Mouse (Mus musculus) spleen, postnatal 10 days (tissue): ENCODE data around the gene Bola3.

ENCODE experiments used
- DNase-seq, 2 experiments: peaks; one replicate each; pipeline ENCODE4 v3.0.0; 2021 to 2022; ENCODE audit warnings: low spot score in 2 of 2

Bola3 gene

DNA sequence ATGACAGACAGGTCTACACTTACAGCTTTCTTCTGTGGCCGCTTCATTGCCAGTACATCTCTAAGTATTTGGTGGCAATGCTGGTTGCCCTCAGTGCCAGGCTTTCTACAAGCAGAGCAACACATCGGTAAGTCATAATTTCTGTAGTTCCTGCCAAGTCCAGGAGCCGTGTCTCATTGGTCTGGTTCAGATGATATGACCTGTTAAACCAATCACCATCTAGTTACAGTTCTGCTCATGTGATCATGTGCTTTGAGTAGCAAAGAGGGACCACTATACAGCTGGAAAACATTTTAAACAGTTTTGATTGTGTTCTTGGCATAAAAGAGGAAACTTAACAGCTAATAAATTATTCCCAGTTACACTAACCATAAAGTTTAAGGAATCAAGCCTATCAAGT lies 1.0 kb upstream of the Bola3 start:
- DNase-seq: no peak

DNA sequence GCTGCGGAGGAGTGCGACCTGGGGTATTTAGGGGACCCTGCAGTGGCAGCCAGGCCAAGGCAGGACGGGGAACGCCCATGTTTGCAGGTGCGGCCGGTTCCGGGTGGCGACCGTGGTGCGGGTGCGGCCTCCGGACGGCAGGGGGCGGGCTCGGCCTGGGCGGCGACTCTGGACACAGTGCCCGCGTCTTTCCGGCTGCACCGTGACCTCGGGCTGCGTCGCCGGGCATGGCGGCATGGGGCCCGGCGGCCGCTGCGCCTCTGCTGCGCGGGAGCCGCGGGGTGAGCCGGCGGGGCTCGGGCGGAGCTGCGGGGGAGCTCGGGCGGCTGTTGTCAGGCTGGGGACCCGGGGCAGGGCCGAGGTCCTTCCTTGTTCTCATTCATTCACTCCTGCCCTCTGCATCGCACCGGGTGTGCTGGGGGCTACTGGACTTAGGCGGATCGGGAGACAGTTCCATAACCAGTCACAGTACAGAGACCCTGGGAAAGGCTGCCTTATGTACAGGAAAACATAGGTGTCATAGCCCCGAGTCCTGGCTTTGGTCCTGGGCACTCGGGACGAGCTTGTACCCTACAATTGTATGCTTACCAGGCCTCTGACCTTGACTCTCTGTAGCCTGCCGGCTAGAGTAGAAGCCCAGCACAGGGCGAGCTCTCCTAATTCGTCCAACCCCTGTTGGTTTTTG lies 469 bp downstream of the Bola3 start:
- peak; percentile 98 to 100 for DNase-seq

DNA sequence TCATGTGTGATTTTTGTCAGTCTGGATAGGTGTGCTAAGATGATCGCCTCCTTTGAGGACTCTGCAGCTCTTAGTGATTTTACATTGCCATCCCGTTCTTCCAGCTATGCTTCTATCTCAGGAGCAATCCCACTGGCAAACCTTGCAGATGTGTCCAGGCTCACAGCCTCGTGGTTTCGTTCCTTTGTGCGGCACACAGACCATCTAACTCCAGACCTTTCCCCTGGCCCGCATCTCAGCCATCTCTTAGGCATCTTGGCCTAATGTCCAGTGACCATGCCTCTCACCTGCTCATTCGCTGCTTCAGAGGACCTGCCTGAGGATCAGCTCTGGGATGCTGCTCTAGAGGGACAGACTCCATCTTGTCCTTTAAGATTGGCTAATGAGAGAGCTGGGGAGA lies 1.2 kb downstream of the Bola3 start:
- DNase-seq: peak in 1 of 2 experiments; percentile 58

DNA sequence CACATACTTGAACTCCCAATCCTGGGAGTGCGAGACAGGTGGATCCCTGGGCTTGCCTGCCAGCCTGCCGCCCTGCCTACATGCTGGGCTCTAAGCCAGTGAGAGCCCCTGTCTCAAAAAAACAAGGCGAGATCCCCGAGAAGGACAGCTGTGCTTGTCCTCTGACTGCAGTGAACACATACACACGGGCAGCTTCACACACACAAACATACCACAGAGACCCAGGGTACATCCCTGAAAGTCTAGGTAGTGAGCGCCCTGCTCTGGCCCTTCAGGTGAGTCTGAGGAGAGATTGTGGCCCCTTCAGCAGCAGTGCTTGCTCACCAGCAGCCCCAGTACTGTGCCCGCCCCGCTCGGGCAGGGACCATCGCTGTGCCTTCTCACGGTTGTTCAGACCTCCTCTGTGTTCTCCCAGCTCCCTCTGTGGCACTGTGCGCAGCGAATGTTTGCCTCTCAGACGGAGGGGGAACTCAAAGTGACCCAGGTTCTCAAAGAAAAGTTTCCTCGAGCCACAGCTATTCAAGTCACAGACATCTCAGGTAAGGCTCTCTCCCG lies 2.0 kb downstream of the Bola3 start:
- DNase-seq: peak; percentile 49 to 69

DNA sequence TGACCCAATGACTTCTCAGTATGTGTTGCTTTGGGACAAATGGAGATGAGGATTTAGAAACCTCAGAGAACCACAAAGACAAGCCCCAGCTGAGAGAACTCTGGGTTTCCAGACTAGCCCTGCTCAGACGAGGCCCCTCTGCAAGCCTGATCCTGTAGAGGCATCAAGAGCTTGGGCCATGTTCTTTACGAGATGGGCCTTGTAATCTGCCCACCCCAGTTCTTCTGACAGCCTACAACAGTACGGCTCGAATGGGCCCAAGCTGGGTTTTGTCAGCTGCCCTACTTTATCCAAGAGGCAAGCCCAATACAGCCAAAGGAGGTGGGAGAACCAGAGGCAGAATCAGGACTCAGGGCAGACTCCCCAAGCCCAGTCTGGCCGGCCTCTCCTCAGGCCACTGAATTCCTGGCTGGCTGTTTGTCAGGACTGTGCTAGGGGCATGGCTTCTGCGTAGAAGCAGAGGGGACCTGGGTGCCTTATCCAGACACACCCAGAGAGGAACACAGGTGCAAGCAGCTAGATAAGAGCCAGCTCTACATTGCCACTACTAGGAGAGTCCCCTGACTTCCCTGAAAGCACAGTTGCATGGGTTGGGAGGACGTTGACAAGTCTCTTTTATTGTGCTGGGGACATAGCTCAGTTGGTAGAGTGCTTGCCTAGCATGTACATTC lies 2.7 kb downstream of the Bola3 start:
- peak; percentile 73 to 86 for DNase-seq

DNA sequence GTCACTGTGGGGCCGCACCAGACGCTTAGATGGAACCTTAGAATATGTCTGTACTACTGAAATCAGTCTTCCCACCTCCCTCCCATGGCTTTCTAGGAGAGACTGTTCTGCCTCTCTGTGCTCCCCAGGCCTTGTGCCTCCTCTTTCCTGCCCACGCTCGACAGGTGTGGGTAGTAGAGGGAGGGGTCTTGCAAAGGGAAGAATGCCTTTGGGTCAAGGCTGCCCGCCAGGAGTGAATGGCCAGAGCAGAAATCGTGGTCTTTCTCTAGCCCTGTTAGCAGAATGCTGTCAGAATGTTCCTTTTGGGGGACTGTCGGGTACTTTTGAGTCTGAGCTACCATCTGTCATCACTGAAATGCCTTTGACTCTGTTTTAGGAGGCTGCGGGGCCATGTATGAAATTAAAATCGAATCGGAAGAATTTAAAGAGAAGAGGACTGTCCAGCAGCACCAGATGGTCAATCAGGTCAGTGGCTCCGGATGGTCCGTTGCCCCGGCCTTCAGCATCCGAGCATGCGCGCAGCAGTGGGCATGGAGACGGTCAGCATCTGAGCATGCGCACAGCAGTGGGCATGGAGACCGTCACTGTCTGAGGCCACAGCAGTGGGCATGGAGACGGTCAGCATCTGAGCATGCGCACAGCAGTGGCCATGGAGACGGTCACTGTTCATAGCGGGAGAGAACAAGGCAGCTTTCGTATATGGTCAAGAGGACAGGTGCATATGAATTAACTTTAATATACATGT lies 3.9 kb downstream of the Bola3 start:
- DNase-seq: no peak

DNA sequence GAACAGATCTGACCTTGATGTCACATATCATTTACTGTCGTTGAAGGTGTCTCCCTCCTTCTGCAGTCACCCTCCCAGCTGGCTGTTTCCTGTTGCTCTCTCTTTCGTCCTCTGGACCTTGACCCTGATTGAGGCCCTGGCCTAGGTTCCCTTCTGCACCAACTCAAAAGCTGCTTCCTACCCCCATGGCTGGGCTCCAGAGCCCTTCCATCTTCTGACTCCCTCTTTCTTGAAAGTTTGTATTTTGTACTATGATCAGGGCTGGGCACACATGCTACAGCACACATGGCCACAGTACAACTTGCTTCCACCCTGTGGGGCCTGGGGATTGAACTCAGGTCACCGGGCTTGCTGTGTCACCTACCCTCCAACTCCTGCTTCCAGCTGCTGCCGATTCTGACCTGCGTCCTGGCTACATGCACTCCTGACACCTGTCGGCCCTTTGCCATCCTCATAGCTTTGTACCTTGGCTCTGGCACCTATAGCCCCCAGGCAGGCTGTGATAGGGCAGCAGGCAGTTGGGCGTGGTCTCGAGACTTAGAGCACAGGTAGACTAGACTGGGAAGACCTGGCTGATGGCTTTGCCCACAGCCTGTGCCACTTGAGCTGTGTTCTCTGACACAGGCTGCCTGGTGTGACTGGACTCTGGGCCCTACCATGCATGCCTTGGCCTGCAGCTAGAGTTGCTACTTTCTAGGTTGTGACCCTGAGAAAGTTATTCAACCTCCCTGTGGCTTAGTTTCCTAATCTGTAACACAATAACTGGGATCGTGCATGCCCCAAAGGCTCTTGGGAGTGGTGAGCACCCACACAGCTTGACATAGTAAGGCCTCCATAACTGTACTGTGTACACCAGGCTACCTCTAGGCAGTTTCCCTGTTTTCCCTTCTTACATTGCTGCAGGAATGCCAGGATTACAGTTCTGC lies 6.2 kb downstream of the Bola3 start:
- no peak for DNase-seq

DNA sequence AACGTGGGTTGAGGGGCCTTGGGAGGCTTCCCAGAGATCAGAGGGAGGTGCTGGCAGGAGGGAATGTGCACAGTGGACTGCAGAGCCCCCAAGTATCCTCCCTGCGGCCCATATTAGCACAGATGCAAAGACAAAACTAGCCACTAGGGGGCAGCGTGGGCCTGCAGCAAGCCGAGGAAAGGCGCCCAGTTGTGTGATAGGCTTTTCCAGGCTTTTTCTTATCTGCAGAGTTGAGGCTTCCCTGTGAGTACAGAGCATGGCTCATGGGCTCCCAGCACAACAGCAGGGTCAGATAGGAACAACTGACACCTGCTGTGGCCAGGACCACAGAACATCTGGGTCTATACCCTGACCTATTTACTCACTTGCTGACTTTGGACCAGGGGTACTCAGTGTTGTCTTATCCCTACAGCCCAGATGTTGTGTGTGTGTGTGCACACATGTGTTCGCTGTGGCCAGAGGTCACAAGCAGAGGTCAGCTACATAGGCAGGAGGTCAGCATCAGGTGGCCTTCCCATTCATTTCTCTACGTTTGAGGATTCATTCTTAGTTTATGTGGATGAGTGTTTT lies 7.7 kb downstream of the Bola3 start:
- peak; percentile 93 to 94 for DNase-seq

DNA sequence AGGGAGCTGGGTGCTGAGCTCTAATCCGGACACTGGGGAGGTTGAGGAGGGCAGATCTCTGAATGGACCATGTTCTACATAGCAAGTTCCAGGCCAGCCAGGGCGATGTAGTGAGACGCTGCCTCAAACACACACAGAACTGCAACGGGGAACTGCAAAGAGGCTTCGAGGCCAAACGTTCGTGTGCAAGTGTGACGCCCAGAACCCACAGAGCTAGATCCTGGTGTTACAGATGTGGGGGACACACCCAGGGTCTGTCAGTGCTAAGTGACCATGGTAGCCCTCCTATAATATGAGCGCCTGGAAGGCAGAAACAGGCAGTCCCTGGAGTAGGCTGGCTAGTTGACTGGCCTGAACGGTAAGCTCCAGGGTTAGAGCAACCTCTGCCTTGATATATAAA lies 8.5 kb downstream of the Bola3 start:
- no peak for DNase-seq

DNA sequence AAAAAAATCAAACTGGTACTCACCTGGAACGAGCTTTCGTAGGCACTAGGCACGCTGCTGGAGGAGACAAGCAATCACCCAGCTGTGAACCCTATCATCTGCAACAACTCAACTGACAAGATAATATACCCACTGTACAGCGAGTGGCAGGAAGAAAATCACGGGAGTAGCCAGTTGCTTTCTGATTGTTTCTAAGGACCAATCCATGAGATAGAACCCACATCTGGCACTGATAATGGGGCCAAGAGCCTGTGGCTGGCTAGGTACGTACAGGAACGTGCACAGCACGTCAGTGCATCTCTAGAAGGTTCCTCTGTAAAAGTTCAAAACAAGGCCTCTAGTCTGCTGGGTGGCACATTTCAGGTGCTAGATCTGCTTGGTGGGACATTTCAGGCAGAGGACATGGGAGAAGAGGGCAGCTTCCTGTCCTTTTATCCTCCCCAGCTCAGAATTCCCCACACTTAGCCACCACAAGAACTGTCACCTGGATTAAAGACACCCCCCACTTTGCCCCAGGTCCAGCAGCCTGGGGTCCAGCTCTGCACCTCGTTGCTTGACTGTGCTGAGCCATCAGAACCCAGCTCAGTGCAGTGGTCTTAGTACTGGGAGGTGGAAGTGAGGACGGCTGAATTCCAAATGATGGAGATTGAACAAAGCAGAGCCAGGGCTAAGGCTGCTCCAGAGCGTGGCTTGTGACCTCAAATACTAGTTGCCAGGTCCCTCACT lies 12.7 kb downstream of the Bola3 start:
- no peak for DNase-seq

DNA sequence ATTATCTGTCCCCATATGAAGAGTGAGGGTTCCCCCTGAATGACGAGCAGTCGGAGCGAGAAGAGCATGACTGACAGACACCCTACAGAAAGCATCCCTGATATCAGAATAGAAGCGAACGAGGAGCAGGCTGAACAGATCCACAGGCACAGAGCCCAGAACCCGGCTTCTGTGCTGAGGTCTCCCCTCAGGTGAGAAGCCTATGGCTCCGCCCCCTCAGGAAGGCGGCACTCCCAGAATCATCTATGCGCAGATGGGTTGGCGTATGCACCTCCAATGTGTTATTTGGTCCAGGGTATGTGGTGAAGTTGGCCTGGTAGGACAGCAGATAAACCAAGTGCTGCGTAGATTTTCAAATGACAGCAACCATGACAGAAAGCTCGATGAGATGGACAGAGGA lies 14.1 kb downstream of the Bola3 start:
- DNase-seq: no peak

DNA sequence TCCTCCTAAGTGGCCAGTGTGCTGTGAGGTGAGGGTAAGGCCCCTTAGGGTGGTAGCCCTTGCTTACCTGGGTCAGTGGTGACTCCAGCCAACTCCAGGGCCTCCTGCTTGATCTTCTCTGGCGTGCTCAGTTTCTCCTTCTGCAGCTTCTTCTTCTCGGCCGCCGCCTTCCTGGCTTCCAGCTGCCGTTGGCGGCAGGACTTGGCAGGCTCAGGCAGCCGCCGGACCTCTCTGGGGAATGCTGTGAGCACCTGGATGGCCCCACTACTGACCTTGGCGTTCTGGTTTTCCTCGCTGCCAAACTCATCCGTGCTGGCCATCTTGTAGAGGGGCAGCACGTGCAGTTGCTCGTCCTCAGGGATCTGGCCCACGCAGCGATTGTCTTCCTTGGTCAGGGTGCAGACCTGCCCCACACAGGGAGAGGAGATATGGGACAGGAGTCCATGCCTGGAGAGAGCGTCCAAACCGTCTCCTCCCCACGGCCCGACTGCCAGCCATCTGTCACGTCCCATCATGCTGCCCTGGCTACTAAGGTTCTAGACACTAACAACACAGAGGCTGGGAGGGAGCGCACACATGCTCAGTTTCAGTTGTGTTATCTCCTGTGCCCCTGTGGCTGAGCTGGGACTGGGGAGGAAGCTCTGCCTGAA lies 21.5 kb downstream of the Bola3 start:
- no peak for DNase-seq

DNA sequence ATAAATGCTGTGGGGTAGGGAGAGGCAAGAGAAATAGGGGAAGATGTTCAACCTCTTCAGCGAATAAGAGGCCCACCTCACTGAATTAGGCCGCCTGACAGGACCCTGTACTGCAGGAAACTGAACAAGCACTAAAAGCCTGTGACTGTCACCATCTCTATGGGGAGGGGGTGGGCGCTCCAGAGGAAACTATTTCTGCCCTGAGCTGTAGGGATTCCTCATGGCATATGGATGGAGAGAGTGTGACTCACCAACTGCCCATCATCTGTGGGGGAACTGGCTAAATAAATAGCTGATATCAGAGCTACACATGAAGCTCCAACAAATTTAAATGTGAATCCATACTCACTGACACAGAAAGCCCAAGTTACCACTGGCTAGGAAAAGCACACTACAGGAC lies 22.4 kb downstream of the Bola3 start:
- no peak for DNase-seq

DNA sequence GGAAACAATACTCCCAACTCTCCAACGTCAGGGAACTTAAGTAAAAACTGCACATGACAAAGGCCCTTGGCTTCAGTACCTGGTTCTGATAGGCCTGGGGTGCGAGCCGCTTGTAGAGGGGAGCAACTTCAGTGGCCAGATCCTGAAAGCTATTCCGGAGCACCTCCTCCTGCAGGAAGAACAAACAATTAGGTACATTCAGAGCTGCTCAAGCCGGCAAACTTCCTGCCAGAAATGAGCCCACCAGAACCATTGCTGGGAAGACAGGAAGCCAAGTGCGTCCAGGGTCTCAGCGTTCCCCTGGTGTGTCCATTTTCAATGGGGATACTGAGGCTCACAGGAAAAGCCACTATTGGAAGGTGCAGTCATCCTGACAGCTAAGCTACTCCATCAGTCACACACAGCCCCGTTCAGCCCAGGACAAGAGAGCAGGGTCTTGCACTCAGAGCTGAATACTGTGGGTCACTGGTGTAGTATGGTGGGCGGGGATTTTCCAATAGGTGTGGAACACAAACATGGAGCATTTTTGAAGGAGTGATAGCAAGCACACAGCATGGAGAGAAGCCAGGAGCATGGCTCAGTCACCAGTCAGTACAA lies 24.9 kb downstream of the Bola3 start:
- DNase-seq: no peak

DNA sequence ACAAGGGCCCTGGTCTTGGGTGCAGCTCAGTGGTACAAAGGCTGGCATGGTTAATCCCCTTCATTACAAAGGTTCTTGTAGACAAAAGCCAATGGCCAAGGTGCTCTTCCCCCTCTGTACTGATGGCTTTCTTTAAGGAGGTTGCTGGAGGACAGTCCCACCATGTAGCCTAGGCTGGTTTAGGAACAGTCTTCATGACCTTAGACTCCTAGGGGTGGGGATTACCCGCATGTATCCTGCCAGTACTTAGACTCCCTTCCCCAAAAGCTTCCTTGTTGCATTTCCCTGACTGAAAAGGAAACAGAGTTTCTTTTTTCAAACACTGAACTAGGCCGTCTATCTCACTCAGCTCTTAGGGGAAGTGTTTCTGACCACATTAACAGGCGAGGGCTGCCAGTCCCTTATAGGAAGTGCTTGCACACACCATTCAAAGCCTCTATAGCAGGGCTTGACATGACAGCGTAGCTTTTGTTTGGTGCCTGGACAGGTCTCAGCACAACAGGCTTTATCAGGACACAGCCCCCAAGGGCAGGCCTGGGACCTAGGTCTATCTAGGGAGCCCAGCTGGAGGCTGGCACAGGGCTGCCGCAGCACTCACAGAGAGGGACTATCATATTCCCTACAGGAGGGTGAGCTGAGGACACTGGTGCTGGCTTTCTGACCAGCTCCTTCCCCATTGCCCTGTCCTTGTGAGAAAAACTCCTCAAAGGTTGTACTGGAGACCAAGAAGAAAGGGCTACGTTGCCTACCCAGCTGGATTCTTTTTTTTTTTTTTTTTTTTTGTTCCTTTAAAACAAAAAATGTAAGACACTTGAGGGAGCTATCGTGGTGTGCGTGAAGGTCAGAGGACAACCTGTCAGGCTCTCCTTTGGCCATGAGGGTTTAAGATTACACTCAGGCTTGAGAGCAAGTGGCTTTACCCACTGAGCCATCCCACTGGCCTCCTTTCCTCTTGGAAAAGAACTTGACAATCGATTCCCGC lies 32.9 kb downstream of the Bola3 start:
- peak; percentile 73 to 84 for DNase-seq

DNA sequence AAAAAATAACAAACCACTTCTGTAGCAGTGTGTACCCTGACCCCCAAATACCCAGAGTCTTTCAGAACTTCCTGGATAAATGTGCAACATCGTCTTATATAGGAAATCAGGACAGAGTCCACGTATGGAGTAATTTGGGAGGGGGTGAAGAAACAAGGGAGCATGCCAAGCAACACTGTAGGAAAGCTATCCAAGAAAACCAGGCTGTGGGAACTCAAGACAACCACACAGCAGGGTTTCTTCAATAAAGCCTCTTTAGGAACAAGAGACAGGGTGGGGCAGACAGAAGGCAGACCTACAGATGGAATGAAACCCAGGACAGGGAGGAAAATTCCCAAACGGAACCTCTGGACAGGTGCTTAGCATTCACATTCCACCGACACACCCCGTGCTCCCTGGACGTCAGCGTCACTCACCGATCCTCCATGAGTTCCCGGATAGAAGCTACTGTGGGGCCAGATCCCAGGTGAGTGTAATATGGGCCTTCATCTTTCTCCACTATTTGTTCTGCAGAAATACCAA lies 36.7 kb downstream of the Bola3 start:
- DNase-seq: no peak

DNA sequence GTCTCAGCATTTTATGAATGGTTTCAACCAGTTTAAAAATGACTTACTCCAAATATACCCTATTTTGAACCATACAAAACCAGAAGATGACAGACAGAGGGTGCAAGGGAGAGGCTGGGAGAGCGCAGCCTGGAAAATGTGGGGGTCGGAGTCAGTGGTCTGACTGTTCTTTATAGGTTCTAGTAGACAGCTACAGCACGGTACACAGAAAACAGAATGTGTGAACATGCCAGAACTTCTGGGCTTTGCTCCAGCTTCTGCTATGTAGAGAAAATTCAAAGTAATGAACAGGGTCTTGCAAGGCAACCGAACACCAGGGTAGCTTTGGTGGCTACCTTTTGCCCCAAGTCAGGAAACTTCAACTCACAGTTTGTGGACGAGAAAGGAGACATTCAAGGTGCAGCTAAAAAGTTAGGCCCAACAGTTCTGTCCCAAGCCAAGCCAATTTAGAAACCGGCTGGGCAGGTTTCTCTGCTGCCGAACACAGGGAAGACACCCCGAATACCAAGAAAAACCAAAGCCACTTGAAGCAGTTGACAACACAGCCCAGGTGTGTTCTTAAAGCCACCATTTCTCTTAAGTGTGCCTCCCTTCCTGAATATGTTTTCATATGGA lies 43.3 kb downstream of the Bola3 start:
- DNase-seq: no peak

DNA sequence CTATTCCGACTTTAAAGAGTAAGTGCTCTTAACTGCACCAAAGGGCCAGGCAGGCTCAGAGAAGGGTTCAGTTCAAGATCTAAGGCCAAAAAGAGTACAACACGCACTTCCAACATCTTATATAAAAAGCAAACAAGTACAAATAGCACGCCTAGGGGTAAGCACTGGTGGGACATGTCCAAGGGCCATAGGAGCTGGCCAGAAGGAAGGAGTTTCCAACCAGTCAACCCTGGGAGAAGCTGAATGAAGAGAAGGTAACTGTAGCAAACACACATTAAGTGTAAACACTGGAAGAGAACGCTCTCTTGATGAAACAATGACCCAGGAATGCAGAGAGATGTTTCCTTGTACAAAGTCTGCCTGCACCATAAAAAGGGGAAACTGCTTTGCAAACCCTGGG lies 45.2 kb downstream of the Bola3 start:
- no peak for DNase-seq
